Mouse (Mus musculus) E14TG2a.4 (cell line): ENCODE data around the gene Trim67.

Experiments
- CTCF ChIP-seq: conservative IDR thresholded peaks from 2 replicates; pipeline ENCODE4 v1.5.1; 2014; ENCODE audit warnings: low read length
- NANOG ChIP-seq: IDR thresholded peaks from 2 replicates; pipeline ENCODE4 v1.6.1; 2014; ENCODE audit warnings: borderline replicate concordance, low read length, mixed read lengths
- POU5F1 ChIP-seq: IDR thresholded peaks from 2 replicates; pipeline ENCODE4 v1.6.1; 2014; ENCODE audit warnings: low read length, borderline replicate concordance

DNA sequence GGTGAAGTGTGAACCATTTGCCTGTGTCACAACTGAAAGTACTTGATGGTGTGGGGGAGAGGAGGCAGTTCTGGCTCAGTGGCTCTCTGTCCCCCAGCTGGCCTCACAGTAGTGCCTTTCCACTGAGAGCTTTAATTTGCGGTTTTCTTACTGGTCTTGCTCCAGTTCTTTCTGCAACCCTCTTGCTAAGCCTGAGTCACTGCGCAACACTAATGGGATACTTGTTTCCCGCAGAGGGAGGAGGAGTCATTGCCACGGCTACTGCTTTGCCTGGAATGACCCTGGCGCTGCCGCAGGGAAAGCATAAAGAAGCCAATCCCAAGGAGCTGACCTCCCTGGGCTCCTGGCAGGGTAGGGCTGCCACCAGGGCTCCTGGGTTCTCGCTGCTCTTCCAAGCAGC lies 33.8 kb downstream of the Trim67 start:
- TF ChIP-seq CTCF: no peak
- TF ChIP-seq NANOG: no peak
- TF ChIP-seq POU5F1: no peak
